Mouse (Mus musculus): ENCODE results near the gene Tardbp. TPM values are rescaled to one million over a fixed set of nuclear protein-coding genes. Genes with fewer than 3 reads are reported as not detected.

Gene Tardbp
- polyA plus RNA-seq, 1 experiment, result 797 TPM

DNA sequence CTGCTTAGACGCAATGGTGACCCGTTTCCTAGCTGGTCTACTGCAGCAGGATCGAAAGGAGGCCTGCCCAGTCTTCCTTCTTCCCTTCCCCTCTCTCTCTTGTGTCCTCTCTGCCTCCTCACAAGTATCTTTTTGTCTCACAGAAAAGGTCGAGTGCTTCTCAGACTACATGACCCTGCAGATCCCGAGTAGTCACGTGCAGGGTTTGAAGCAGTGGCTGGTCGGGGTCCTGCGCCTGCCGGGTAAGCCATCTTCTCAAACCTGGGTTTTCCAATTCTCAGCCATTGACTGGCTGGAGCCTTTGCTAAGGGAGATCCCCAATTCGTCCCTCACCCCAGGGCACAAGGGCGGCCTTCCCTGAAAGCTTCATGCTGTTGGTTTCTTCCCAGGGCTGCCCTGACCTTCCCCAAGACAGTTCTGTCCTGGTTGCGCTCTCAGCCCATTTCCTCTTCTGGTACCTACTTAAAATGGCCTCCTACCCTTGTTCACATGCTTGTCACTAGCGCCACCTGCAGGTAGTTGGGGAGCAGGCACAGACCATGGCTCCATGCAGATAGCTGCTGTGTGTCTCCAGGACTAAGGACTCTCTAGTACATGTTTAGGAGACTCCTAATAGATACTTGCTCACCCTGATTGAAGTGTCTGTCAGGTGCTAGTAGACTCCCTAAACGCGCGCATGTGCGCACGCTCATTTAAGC is 28.0 kb upstream of the Tardbp start:
- Histone ChIP-seq H3K4me1 (ENCODE audit: control insufficient read depth, insufficient read depth, low read length) (no peaks in the 10 kb centered on the region), H3K9me3 (replicated peaks; ENCODE audit: control insufficient read depth, insufficient read depth, low read length, poor library complexity, severe bottlenecking) (peaks cover 11% of the 10 kb centered on the region), H3K27ac (ENCODE audit: insufficient read depth, low read length) (peak overlapping the region; percentile 66), H3K36me3 (ENCODE audit: control insufficient read depth, insufficient read depth, low read length, poor library complexity, severe bottlenecking) (no peaks in the 10 kb centered on the region), H3K27me3 (ENCODE audit: control insufficient read depth, insufficient read depth, low read length, poor library complexity, severe bottlenecking) (no peaks in the 10 kb centered on the region), H3K9ac (ENCODE audit: low read depth, poor library complexity, severe bottlenecking) (peak overlapping the region; percentile 22; the same call in 1 of the 2 replicates), H3K4me3 (ENCODE audit: low read depth, low read length) (peak overlapping the region; percentile 58)
- TF ChIP-seq POLR2A (IDR thresholded peaks at IDR 0.05; ENCODE audit: insufficient read depth, low read length), result peak; percentile 8
- peak; percentile 97 for TF ChIP-seq CTCF (IDR thresholded peaks at IDR 0.05; ENCODE audit: low read depth, low read length)
- TF ChIP-seq EP300 (IDR thresholded peaks at IDR 0.05; ENCODE audit: insufficient read depth, low read depth, low read length), result no peak

DNA sequence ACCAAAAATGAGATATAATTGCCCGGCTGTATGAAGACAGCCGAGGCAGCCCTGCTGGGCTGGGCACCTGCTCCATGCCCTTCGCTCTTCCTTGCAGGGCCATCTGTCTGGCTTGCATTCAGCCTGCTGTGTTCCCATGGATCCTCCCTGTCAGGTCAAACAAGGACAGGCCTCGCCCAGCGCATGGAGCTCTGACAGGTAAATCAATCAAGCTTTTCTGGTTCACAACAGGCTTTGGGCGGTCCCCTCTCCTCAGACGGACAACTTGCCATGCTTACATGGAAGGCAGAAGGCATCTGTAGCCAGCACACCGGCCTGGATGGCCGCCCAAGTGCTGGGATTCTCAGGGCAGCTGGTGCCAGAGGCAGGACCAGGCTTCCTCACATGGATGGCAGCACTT is 24.2 kb upstream of the Tardbp start:
- Histone ChIP-seq H3K4me1 (ENCODE audit: control insufficient read depth, insufficient read depth, low read length) (no peaks in the 10 kb centered on the region), H3K9ac (ENCODE audit: low read depth, poor library complexity, severe bottlenecking) (peak overlapping the region; percentile 9), H3K27me3 (ENCODE audit: control insufficient read depth, insufficient read depth, low read length, poor library complexity, severe bottlenecking) (no peaks in the 10 kb centered on the region), H3K9me3 (replicated peaks; ENCODE audit: control insufficient read depth, insufficient read depth, low read length, poor library complexity, severe bottlenecking) (peaks cover 11% of the 10 kb centered on the region), H3K36me3 (ENCODE audit: control insufficient read depth, insufficient read depth, low read length, poor library complexity, severe bottlenecking) (no peaks in the 10 kb centered on the region), H3K27ac (ENCODE audit: insufficient read depth, low read length) (no peak overlapping the region), H3K4me3 (ENCODE audit: low read depth, low read length) (peak overlapping the region; percentile 16)
- TF ChIP-seq CTCF (IDR thresholded peaks at IDR 0.05; ENCODE audit: low read depth, low read length) (no peak), EP300 (IDR thresholded peaks at IDR 0.05; ENCODE audit: insufficient read depth, low read depth, low read length) (peak; percentile 51; the same call in 1 of the 2 replicates)

DNA sequence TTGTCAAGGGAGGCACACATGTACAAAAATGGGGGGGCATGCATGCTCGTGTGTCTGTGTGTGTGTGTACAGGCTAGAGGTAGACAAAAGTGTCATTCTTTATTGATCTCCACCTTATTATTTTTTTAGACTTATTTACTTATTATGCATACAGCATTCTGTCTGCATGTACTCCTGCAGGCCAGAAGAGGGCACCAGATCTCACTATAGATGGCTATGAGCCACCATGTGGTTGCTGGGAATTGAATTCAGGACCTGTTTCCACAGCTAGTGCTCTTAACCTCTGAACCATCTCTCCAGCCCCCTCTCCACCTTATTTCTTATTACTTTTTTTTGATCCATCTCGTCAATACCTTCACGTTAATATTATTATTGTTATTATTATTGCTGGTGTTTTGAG is 22.5 kb upstream of the Tardbp start:
- no peak overlapping the region for H3K9ac ChIP-seq (ENCODE audit: low read depth, poor library complexity, severe bottlenecking)
- no peak overlapping the region for H3K27ac ChIP-seq (ENCODE audit: insufficient read depth, low read length)
- peaks cover 11% of the 10 kb centered on the region for H3K9me3 ChIP-seq (replicated peaks; ENCODE audit: control insufficient read depth, insufficient read depth, low read length, poor library complexity, severe bottlenecking)
- no peaks in the 10 kb centered on the region for H3K4me1 ChIP-seq (ENCODE audit: control insufficient read depth, insufficient read depth, low read length)
- no peaks in the 10 kb centered on the region for H3K36me3 ChIP-seq (ENCODE audit: control insufficient read depth, insufficient read depth, low read length, poor library complexity, severe bottlenecking)
- H3K4me3 ChIP-seq (ENCODE audit: low read depth, low read length), result no peak overlapping the region
- no peaks in the 10 kb centered on the region for H3K27me3 ChIP-seq (ENCODE audit: control insufficient read depth, insufficient read depth, low read length, poor library complexity, severe bottlenecking)
- TF ChIP-seq EP300 (IDR thresholded peaks at IDR 0.05; ENCODE audit: insufficient read depth, low read depth, low read length) (no peak), CTCF (IDR thresholded peaks at IDR 0.05; ENCODE audit: low read depth, low read length) (peak; percentile 24), POLR2A (IDR thresholded peaks at IDR 0.05; ENCODE audit: insufficient read depth, low read length) (no peak)

DNA sequence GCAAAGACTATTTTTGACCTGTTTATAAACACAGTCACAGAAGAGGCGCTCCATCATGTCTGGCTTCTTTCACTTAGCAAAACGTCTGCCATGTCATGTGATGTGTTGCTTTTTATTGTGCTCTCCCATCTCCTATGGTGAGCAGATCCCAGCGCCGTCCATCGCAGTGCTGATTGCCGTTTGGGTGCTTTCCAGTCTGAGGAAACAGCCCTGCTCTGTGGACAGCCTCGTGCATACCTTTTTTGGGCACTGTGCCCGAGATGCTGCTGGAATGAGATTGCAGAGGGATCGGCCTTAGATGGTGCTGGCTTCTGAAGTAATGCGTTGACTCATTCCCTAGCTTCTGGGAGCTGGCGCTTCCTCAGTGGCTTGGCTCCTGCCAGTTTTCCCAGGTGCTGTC is 19.8 kb upstream of the Tardbp start:
- no peaks in the 10 kb centered on the region for H3K27me3 ChIP-seq (ENCODE audit: control insufficient read depth, insufficient read depth, low read length, poor library complexity, severe bottlenecking)
- no peaks in the 10 kb centered on the region for H3K9me3 ChIP-seq (replicated peaks; ENCODE audit: control insufficient read depth, insufficient read depth, low read length, poor library complexity, severe bottlenecking)
- no peaks in the 10 kb centered on the region for H3K36me3 ChIP-seq (ENCODE audit: control insufficient read depth, insufficient read depth, low read length, poor library complexity, severe bottlenecking)
- no peak overlapping the region for H3K4me3 ChIP-seq (ENCODE audit: low read depth, low read length)
- no peak overlapping the region for H3K27ac ChIP-seq (ENCODE audit: insufficient read depth, low read length)
- no peak overlapping the region for H3K9ac ChIP-seq (ENCODE audit: low read depth, poor library complexity, severe bottlenecking)
- H3K4me1 ChIP-seq (ENCODE audit: control insufficient read depth, insufficient read depth, low read length), result no peaks in the 10 kb centered on the region
- no peak for TF ChIP-seq EP300 (IDR thresholded peaks at IDR 0.05; ENCODE audit: insufficient read depth, low read depth, low read length)
- TF ChIP-seq POLR2A (IDR thresholded peaks at IDR 0.05; ENCODE audit: insufficient read depth, low read length), result no peak
- TF ChIP-seq CTCF (IDR thresholded peaks at IDR 0.05; ENCODE audit: low read depth, low read length), result no peak

DNA sequence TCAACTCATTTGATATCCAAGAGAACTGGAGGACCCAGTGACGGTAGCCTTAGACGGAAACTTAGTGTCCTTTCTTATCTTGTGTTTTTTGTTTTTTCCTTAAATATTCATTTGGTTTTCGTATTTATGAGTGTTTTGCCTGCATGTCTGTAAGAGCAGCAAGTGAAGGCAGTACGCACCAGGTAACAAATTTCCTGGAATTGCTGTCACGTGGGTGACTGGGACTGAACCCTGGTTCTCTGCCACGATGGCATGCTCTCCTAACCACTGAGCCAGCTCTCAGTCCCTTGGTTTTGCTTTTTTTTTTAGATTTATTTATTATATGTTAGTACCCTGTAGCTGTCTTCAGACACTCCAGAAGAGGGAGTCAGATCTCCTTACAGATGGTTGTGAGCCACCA is 18.1 kb upstream of the Tardbp start:
- H3K4me1 ChIP-seq (ENCODE audit: control insufficient read depth, insufficient read depth, low read length), result no peaks in the 10 kb centered on the region
- no peak overlapping the region for H3K4me3 ChIP-seq (ENCODE audit: low read depth, low read length)
- H3K36me3 ChIP-seq (ENCODE audit: control insufficient read depth, insufficient read depth, low read length, poor library complexity, severe bottlenecking), result no peaks in the 10 kb centered on the region
- no peak for TF ChIP-seq POLR2A (IDR thresholded peaks at IDR 0.05; ENCODE audit: insufficient read depth, low read length)
- H3K27ac ChIP-seq (ENCODE audit: insufficient read depth, low read length), result no peak overlapping the region
- no peaks in the 10 kb centered on the region for H3K9me3 ChIP-seq (replicated peaks; ENCODE audit: control insufficient read depth, insufficient read depth, low read length, poor library complexity, severe bottlenecking)
- H3K27me3 ChIP-seq (ENCODE audit: control insufficient read depth, insufficient read depth, low read length, poor library complexity, severe bottlenecking), result no peaks in the 10 kb centered on the region
- H3K9ac ChIP-seq (ENCODE audit: low read depth, poor library complexity, severe bottlenecking), result no peak overlapping the region

DNA sequence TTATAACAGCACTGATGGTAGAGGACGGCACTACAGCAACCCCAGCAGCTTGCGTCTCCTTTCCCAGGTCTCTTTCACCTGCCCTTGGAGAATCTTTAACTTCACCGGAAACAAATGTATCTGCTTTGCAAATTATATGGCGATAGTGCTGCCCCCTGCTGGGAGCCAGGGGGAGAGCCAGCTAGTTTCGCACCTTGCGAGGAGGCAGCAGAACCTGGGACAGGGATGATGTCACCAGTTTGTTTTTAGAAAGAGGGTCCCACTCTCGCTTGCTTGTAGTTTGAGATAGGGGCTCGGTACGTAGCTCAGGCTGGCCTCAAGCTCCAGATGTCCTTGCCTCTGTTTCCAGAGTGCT is 17.3 kb upstream of the Tardbp start:
- peak overlapping the region; percentile 29 for H3K4me3 ChIP-seq (ENCODE audit: low read depth, low read length)
- no peak overlapping the region for H3K9ac ChIP-seq (ENCODE audit: low read depth, poor library complexity, severe bottlenecking)

More for the DNA sequence above, 17.3 kb upstream of the Tardbp start:
- TF ChIP-seq POLR2A (IDR thresholded peaks at IDR 0.05; ENCODE audit: insufficient read depth, low read length) (no peak), CTCF (IDR thresholded peaks at IDR 0.05; ENCODE audit: low read depth, low read length) (peak; percentile 84)
- H3K9me3 ChIP-seq (replicated peaks; ENCODE audit: control insufficient read depth, insufficient read depth, low read length, poor library complexity, severe bottlenecking), result no peaks in the 10 kb centered on the region
- H3K27ac ChIP-seq (ENCODE audit: insufficient read depth, low read length), result no peak overlapping the region
- H3K4me1 ChIP-seq (ENCODE audit: control insufficient read depth, insufficient read depth, low read length), result no peaks in the 10 kb centered on the region
- no peaks in the 10 kb centered on the region for H3K27me3 ChIP-seq (ENCODE audit: control insufficient read depth, insufficient read depth, low read length, poor library complexity, severe bottlenecking)
- H3K36me3 ChIP-seq (ENCODE audit: control insufficient read depth, insufficient read depth, low read length, poor library complexity, severe bottlenecking), result no peaks in the 10 kb centered on the region
